Mouse (Mus musculus) v-Abl transformed pro-B cells (cell line): ENCODE data around the gene Fasn.
"Not testable (repeated sequence)": the region's sequence is repeated elsewhere in the genome, so short reads cannot be mapped to it uniquely, and the experiment has no call there.

Source experiments
- in situ Hi-C, 2 experiments: fragments of 400-800 bp; cut with MboI; formaldehyde crosslinking; loops; one replicate each; pipeline ENCODE4 v1.15.1; 2025; ENCODE audit not compliant: unreplicated experiment in 2 of 2

Fasn gene

GRCm38 (mm10) chr11:120823956-120824786 is at the start of gene Fasn:
Gene Fasn (minus strand): TSS chr11:120824547.
- in situ Hi-C loops, result loop anchor here (5.0 to 10.0 kb wide), 2 partner anchors 83 to 531 kb away; partner anchors contain the start of gene Wdr45b (in 1 of the 2)

DNA sequence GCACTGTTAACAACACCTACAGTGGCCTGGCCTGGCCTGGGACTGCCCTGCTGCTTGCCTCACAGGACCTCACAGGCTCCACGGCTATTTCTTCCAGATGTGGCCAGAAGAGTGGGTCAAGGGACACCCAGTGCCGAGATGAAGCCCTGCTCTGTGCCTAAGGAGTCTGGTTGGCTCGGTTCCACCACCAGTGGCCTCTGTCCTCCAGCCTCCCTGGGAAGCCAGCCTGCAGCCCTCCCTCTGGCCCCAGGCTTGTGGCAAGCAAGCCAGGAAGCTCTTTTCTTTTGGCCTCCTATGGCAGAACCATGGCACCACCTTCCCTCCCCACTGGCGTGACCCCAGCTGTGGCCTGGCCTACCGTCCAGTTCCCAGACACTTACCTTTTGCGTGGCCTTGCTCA is 48.9 kb upstream of the Fasn start:
- in situ Hi-C loops, result no loop called here

- in situ Hi-C loops, result no loop called here
These were observed 47.2 kb upstream of the Fasn start for GRCm38 (mm10) chr11:120871521-120871920.

DNA sequence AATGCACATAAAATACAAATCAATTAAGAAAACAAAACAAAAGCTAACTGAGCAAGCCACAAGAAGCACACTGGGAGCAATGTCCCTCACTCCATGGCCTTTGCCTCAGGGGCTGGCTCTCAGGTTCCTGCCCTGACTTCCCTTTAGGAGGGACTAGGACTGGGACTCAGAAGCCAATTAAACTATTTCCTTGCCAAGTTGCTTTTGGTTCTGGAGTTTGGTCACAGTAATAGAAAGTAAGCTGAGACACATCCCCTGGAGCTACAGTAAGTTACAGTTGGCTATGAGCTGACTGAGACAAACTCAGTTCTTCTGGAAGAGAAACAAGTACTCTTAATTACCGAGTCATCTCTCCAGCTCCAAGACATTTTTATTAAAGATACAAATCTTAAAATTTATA is 41.5 kb upstream of the Fasn start:
- in situ Hi-C loops, result no loop called here

- in situ Hi-C loops, result no loop called here
These were observed 38.5 kb upstream of the Fasn start for GRCm38 (mm10) chr11:120862819-120863218.

GRCm38 (mm10) chr11:120855938-120856337 is 31.6 kb upstream of the Fasn start:
- in situ Hi-C loops, result not testable (repeated sequence)

DNA sequence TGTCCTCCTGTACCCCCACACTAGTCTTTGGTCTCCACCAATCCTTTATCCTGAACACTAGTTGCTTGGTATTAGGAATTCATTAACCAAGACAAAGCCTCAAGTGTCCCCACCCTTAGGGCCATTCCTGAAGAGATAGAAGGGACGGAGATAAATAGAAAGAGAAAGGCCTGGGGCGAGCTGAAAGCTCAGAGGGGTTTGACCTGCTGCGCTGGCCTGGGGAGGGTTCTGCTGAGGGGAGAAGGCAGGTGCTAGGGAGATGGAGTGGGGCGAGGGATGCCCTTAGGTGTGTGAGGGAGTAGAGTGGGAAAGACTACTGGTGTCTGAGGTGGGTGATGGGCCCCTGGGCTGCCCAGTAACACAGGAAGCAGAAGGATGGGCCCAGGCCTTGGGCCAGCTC is 29.4 kb upstream of the Fasn start:
- in situ Hi-C loops, result no loop called here

GRCm38 (mm10) chr11:120853158-120853557 is 28.8 kb upstream of the Fasn start:
- in situ Hi-C loops, result no loop called here

DNA sequence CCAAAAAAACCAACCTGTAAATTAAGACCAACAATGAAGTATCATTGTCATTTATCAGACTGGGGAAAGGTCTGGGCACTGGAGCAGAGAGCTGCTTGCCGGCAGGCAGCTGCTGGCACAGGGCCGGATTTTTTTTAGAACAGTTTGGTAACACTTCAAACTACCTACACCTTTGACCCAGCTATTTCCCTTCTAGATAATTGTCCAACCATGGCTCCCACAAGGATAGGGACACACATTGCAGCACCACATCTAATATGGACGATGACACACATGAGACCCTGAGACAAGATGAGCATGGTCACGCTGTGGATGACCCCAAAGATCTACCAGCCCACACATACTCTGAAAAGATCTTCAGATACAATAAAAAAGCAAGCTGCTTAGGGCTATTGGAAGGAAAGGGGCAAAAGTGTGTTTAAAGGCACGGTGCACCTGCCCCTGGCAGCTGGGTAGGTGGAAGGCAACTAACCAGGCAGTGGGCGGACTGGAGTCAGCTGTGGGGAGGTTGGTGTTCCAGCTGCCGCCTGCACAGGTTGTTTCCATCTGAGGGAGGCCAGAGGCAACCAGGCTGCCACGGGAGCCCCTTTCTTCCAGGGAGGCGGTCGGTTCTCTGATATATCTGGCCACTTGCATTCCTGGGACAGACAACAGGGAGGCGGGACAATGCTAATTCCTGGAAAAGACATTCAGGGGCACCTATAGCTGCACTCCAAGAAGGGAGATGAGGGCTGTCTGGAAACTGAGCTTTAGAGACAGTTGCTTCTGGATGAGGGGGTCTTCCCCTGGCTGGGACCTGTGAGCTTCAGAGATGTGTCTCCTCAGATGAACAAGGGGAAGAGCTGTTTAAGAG is 28.0 kb upstream of the Fasn start:
- in situ Hi-C loops, result no loop called here

GRCm38 (mm10) chr11:120851582-120851981 is 27.2 kb upstream of the Fasn start:
- in situ Hi-C loops, result no loop called here

DNA sequence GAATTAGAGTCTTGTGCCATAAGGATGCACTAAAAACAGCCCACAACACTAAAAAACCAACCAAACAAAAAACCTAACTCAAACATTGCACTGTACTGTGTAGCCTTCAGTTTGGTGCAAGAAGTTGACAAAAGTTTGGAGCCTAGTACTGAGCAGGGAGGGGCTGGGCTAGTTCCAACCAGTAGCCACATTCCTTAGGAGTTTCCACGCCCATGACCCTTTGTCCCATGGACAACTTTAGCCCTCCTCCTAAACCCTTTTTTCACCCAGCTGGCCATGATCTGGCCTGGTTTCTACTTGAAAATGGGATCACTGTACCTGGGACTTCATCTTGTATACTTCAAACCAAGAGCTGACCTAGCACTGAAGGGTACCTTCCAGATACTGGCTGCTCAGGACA is 26.8 kb upstream of the Fasn start:
- in situ Hi-C loops, result no loop called here

DNA sequence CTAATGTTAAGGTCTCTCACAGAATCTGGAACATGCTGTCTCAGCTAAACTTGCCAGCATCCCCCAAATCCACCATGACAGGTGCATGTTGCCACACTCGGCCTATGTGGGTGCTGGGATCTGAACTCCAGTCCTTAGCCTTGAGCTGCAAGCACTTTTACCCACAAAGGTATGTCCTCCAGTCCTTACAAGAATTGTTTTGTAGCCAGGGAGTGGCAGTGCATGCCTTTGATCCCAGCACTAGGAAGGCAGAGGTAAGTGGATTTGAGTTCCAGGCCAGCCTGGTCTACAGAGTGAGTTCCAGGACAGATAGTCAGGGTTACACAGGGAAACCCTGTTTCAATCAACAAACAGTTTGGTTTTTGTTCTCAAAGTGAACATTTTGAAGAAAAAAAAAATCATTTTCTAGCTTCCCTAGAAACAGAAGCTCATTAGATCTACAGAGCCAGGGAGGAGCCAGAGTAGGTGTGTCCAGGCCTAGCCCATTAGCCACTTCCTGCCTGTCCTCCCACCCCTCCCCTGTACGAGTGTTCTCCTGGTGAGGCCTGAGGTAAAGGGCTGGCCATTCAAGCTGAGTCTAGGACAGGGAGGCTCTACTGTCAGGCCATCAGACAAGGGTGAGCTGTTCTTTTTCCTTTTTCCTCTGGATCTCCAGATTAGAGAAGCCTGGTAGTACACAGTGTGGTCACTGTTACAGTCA is 26.1 kb upstream of the Fasn start:
- in situ Hi-C loops, result no loop called here

- in situ Hi-C loops, result no loop called here
These were observed 22.6 kb upstream of the Fasn start for GRCm38 (mm10) chr11:120846725-120847475.

DNA sequence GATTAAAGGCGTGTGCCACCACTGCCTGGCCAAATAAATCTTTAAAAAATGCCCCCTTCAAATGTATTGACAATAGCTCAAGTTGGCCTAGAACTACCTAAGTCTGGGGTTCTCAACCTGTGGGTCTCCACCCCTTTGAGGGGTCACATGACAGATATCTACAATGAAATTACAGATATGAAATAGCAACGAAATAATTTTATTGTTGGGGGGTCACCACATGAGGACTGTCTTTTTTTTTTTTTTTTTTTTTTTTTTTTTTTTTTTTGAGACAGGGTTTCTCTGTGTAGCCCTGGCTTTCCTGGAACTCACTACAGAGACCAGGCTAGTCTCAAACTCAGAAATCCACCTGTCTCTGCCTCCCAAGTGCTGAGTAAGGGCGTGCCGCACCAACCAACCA is 20.0 kb upstream of the Fasn start:
- in situ Hi-C loops, result no loop called here

DNA sequence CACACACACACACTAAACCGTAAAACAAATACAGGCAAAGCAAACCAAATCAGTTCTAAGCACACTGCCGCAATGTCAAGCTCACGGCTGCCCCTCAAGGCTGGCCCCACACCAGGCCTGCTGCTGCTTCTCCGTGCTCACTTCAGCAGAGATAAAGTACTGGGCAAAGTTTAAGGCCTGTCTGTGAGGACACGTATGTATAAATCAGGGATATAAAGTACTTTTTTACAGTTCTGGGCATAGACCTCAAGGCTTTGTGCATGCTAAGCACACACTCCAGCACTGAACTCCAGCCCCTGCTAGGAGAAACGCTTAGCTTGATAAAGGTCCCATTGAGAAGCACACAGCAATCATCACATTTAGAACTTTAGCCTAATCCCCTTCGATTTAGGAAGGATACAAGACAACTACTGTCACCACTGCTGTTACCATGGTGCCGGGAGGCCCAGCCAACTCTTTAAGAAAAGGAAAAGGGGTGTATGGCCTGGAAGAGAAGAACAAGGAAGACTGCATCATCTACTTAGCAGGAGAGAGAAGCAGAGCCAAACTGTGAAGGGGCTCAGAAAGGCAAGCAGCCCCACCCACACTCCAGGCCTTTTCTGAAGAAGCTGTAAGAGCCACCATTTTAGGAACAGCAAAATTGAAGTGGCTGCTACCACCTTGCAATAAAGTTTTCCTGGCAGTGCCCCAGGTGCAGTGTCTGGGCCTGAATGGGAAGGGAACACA is 9.4 kb upstream of the Fasn start:
- in situ Hi-C loops, result no loop called here

GRCm38 (mm10) chr11:120832962-120833361 is 8.6 kb upstream of the Fasn start:
- in situ Hi-C loops, result not testable (repeated sequence)

DNA sequence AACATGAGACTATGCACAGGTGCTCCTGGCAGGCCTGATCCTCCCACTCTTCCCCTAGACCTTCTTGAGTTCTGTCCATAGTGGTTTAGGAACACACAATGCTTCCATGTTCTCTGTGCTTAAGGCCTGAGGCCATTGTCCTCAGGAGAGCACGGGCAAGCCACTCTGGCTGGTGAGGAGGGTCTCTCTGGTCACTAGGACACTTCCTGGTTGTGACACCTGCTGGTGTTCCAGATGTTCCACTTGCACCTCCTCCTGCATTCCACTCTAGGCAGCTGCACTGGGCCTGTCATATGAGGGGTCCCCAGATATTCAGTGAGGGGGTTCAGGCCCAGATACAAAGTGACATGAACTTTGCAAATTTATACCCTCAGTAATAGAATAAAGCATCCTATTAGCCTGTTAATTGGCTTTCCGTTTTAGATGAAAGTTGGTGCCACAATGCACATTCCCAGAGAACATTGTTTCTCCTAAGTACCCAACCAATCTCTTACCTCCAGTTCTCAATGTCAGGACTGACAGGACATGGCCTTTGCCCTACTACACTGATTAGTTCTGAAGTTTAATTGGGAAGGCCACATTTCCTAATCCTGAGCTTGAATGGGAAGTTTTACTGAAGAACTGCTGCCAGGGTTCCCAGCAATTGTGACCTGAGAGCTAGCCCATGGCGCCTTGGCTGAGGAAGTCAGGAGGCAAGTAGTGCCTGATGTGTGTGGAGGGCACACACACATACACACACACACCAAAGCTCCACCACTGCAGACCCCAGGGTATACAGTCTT is 7.5 kb upstream of the Fasn start:
- in situ Hi-C loops, result no loop called here

DNA sequence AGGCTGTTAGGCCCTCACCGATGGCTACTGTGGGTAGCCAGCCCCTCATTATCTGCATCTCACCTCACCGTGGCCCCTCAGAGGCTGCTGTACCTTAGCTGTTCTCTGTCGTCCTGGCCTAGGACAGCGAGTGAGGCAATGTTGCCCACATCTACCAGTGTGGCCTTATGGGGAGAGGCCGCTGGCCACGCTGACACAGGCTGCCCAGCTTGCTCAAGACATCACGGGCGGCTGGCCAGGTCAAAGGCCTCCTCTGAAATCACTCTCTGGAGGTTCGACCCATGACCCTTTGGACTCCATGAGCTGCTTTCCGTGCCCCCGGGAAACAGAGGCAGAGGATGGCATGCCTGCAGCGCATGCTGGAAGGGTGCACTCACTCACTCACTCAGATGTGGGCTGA is 6.3 kb upstream of the Fasn start:
- in situ Hi-C loops, result no loop called here
